In the genomic region with DNA sequence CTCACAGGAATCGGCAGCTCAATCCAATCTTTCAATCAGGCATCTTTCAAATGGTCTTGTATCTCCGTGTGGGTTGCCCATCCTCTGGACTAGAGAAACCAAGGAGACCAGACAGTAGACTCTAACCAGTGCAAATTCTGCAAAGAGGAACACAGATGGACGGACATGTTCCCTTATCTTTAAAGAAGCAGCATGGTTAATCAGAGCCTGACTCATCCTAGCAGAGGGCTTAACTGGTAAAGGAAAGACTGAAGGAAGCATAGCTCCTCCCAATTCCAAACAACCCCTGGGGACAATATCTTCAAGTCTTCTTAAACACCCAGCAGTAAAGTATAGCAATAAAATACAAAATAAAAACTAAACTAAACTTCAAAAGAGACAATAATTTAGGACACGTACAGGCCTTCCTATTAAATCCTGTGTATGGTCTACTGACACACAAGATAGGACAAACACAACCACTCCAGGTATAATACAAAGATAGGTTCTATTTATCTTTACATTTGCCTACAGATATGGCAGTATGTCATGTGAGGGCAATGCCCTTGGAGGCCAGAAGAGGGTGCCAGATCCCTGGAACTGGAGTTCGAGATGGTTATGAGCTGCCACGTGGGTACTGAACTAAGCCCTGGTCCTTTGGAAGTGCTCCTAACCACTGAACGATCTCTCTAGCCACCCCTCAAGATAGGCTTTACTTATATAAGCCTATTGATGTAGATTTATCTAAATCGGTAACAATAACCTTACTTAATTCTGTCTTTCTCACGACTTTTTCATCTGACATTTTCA, we compare ENCODE assay signal across 10 mouse cellular contexts. TPM values are rescaled to one million over a fixed set of nuclear protein-coding genes. Genes with fewer than 3 reads are reported as not detected.
DNase-seq lines count a peak whose midpoint lies in the region; ATAC-seq and TF ChIP-seq lines count a peak whose summit lies in the region.
"Had no signal": no experiment of that assay in that cellular context is flagged by ENCODE, and none has a peak within 500 bp of the region (broad histone marks: within the 10 kb centered on the region; RNA-seq: fewer than 3 reads in every experiment).

No protein-coding gene starts in this region.

- H3K4me1 ChIP-seq in kidney, postnatal 0 days (replicated peaks; ENCODE audit: insufficient read depth, low read length): no peaks in the 10 kb centered on the region
- H3K4me1 ChIP-seq in CH12.LX (ENCODE audit: control insufficient read depth in 1 of 2, insufficient read depth in 2 of 2): peaks cover 0 to 6% of the 10 kb centered on the region in 2 experiments; a peak in 3 of 4 replicates
- no peaks in the 10 kb centered on the region for H3K4me1 ChIP-seq in kidney, embryonic 14.5 days (ENCODE audit: control insufficient read depth, insufficient read depth, low read length)
- H3K4me1 ChIP-seq: forebrain, embryonic 13.5 days had no signal

- TF ChIP-seq CTCF in kidney, postnatal 0 days (IDR thresholded peaks at IDR 0.05; ENCODE audit: low read depth): peak; percentile 55
- TF ChIP-seq CTCF in CH12.LX (conservative IDR thresholded peaks at IDR 0.05 in 1 of 2, IDR thresholded peaks at IDR 0.05 in 1 of 2; ENCODE audit: low read depth in 2 of 2, low read length in 2 of 2): peak; percentile 39 to 60; a peak in 3 of 4 replicates

- no peaks in the 10 kb centered on the region for H3K79me2 ChIP-seq in CH12.LX (replicated peaks; ENCODE audit: control insufficient read depth, extremely low read depth, insufficient read depth, poor library complexity, severe bottlenecking)

- 81% methylated on average over 9 of the region's 9 CpGs for WGBS in kidney, postnatal 0 days
- WGBS in kidney, embryonic 14.5 days: 83% methylated on average over 9 of the region's 9 CpGs

- no peak for TF ChIP-seq EP300 in CH12.LX (IDR thresholded peaks at IDR 0.05; ENCODE audit: low read length)

- no peak for TF ChIP-seq POLR2A in CH12.LX (IDR thresholded peaks at IDR 0.05; ENCODE audit: low read depth, low read length)

- DNase-seq in kidney, postnatal 0 days (ENCODE audit: low spot score): no peak
- DNase-seq in kidney, postnatal 14 days: no peak
- peak; percentile 32 for DNase-seq in CH12.LX (ENCODE audit: extremely low read depth)
- DNase-seq in T-cell, adult 2 months (ENCODE audit: low spot score): peak; percentile 23
- no peak for DNase-seq in right cerebral cortex, postnatal 25 days
- no peak for DNase-seq in cerebellum, postnatal 10 days

- H3K27ac ChIP-seq in kidney, postnatal 0 days: no peak overlapping the region
- no peak overlapping the region for H3K27ac ChIP-seq in CH12.LX (ENCODE audit: insufficient read depth, low read depth)
- no peak overlapping the region for H3K27ac ChIP-seq in kidney, embryonic 14.5 days (ENCODE audit: low read depth, low read length)
- H3K27ac ChIP-seq: forebrain, embryonic 13.5 days had no signal

- H3K27me3 ChIP-seq in kidney, postnatal 0 days (ENCODE audit: insufficient read depth, low read length): no peaks in the 10 kb centered on the region
- peaks cover 2% of the 10 kb centered on the region for H3K27me3 ChIP-seq in CH12.LX (replicated peaks)
- peaks cover 2% of the 10 kb centered on the region; the same call in 1 of the 2 replicates for H3K27me3 ChIP-seq in kidney, embryonic 14.5 days (ENCODE audit: control insufficient read depth, insufficient read depth, low read length)
- H3K27me3 ChIP-seq: forebrain, embryonic 13.5 days had no signal

- ATAC-seq in kidney, postnatal 0 days (replicated peaks; ENCODE audit: low FRiP score, low read depth): no peak
- ATAC-seq in megakaryocyte progenitor cell, adult 5-6 weeks (replicated peaks; ENCODE audit: poor library complexity): peak; percentile 98
- ATAC-seq in kidney, embryonic 14.5 days (ENCODE audit: low FRiP score, low TSS enrichment): no peak
- ATAC-seq: forebrain, embryonic 13.5 days had no signal

- peak; percentile 43 for TF ChIP-seq RAD21 in CH12.LX (IDR thresholded peaks at IDR 0.05; ENCODE audit: low read depth, low read length)

- H3K36me3 ChIP-seq in kidney, postnatal 0 days (ENCODE audit: insufficient read depth, low read length): no peaks in the 10 kb centered on the region
- H3K36me3 ChIP-seq in CH12.LX (replicated peaks in 1 of 2; ENCODE audit: control insufficient read depth in 1 of 2, insufficient read depth in 1 of 2, low read length in 1 of 2): no peaks in the 10 kb centered on the region
- H3K36me3 ChIP-seq in kidney, embryonic 14.5 days (ENCODE audit: control insufficient read depth, insufficient read depth, low read length): no peaks in the 10 kb centered on the region

- H3K4me2 ChIP-seq in kidney, postnatal 0 days (ENCODE audit: low read length): no peak overlapping the region
- no peak overlapping the region for H3K4me2 ChIP-seq in CH12.LX (ENCODE audit: insufficient read depth, low read depth, poor library complexity, severe bottlenecking)
- no peak overlapping the region for H3K4me2 ChIP-seq in kidney, embryonic 14.5 days (replicated peaks; ENCODE audit: low read depth, low read length)
- H3K4me2 ChIP-seq: forebrain, embryonic 13.5 days had no signal

- no peaks in the 10 kb centered on the region for H3K9me3 ChIP-seq in kidney, postnatal 0 days (replicated peaks; ENCODE audit: low read length)
- H3K9me3 ChIP-seq in CH12.LX (replicated peaks; ENCODE audit: low read length): peaks cover 2% of the 10 kb centered on the region
- H3K9me3 ChIP-seq in kidney, embryonic 14.5 days (ENCODE audit: control insufficient read depth, low read length): no peaks in the 10 kb centered on the region
- H3K9me3 ChIP-seq: forebrain, embryonic 13.5 days; megakaryocyte, embryonic 14.5 days had no signal

- in situ Hi-C loops in CH12.LX (cut with MboI; ENCODE audit: low pct_ligation_motif_present, low pct_unique_long_range_greater_than_20kb, low sequenced_read_pairs): no loop called here

- H3K9ac ChIP-seq in kidney, postnatal 0 days (ENCODE audit: low read depth, low read length): no peak overlapping the region
- no peak overlapping the region for H3K9ac ChIP-seq in CH12.LX (ENCODE audit: insufficient read depth, low read depth)
- no peak overlapping the region for H3K9ac ChIP-seq in kidney, embryonic 14.5 days (ENCODE audit: low read depth, low read length)
- H3K9ac ChIP-seq: forebrain, embryonic 13.5 days had no signal

- H3K4me3 ChIP-seq in kidney, postnatal 0 days (replicated peaks; ENCODE audit: low read depth, low read length): no peak overlapping the region
- H3K4me3 ChIP-seq in CH12.LX (replicated peaks in 1 of 3; ENCODE audit: low read depth in 2 of 3, low read length in 2 of 3, poor library complexity in 1 of 3): no peak overlapping the region
- H3K4me3 ChIP-seq in kidney, embryonic 14.5 days (ENCODE audit: low read length): no peak overlapping the region
- H3K4me3 ChIP-seq: forebrain, embryonic 13.5 days; megakaryocyte, embryonic 14.5 days had no signal

- dilution Hi-C loops in CH12.LX (cut with MboI; ENCODE audit: extremely low pct_ligation_motif_present, extremely low pct_unique_long_range_greater_than_20kb, low sequenced_read_pairs): no loop called here

TF ChIP-seq in CH12.LX, 34 proteins besides CTCF, POLR2A, EP300 and RAD21:
- no peak for TF ChIP-seq E2F4 (IDR thresholded peaks at IDR 0.05; ENCODE audit: insufficient replicate concordance, low read depth, low read length)
- no peak for TF ChIP-seq BHLHE40 (IDR thresholded peaks at IDR 0.05; ENCODE audit: low read depth, low read length)
- TF ChIP-seq MEF2A (IDR thresholded peaks at IDR 0.05; ENCODE audit: borderline replicate concordance, low read depth, low read length): no peak
- TF ChIP-seq ELF1 (IDR thresholded peaks at IDR 0.05; ENCODE audit: low read depth, low read length): no peak
- TF ChIP-seq MAZ (IDR thresholded peaks at IDR 0.05; ENCODE audit: low read depth, low read length): no peak
- TF ChIP-seq MYC (IDR thresholded peaks at IDR 0.05; ENCODE audit: low read depth, low read length): 0 out of 2 replicates have a peak, but pooled peaks have one; percentile 50
- TF ChIP-seq POLR2AphosphoS2 (IDR thresholded peaks at IDR 0.05; ENCODE audit: low read depth, low read length): no peak
- no peak for TF ChIP-seq ZC3H11A (IDR thresholded peaks at IDR 0.05; ENCODE audit: low read depth, low read length)
- no peak for TF ChIP-seq MXI1 (IDR thresholded peaks at IDR 0.05; ENCODE audit: low read depth, low read length)
- no peak for TF ChIP-seq TCF12 (IDR thresholded peaks at IDR 0.05; ENCODE audit: low read depth, low read length)
- TF ChIP-seq SMC3 (IDR thresholded peaks at IDR 0.05; ENCODE audit: low read depth, low read length): peak; percentile 20; the same call in 1 of the 2 replicates
- TF ChIP-seq SIN3A (IDR thresholded peaks at IDR 0.05; ENCODE audit: low read length): no peak
- TF ChIP-seq CHD1 (IDR thresholded peaks at IDR 0.05; ENCODE audit: low read depth, low read length): no peak
- no peak for TF ChIP-seq NRF1 (IDR thresholded peaks at IDR 0.05; ENCODE audit: low read depth, low read length)

RNA-seq across cellular contexts. Expression of a gene that starts 17.0 kb away (rescaled TPM):
- polyA plus RNA-seq in kidney, postnatal 0 days (2015; fragmentation: Nextera tagmentation; extraction: Ambion mirVana): 514 and 552 TPM in 2 replicates
- total RNA-seq in CH12.LX (2012; rRNA removed) (176 and 182 TPM in 2 replicates), CH12.LX (2014; rRNA removed) (165 and 172 TPM in 2 replicates)
- polyA plus RNA-seq in CH12.LX (2012; ENCODE audit: insufficient read length, low read depth): 190 and 200 TPM in 2 replicates
- total RNA-seq in megakaryocyte progenitor cell, adult 5-6 weeks (2015): 167 and 208 TPM in 2 replicates
- total RNA-seq in megakaryocyte progenitor cell, adult 5-6 weeks (2017): 99.7 and 118 TPM in 2 replicates
- polyA plus RNA-seq in kidney, embryonic 14.5 days (2014; fragmentation: Nextera tagmentation; extraction: Ambion mirVana): 323 and 434 TPM in 2 replicates

RNA-seq across cellular contexts. Expression of a gene that starts 17.0 kb away (rescaled TPM):
- polyA plus RNA-seq in kidney, postnatal 0 days (2015; fragmentation: Nextera tagmentation; extraction: Ambion mirVana): 146 and 153 TPM in 2 replicates
- total RNA-seq in CH12.LX (2012; rRNA removed) (133 and 151 TPM in 2 replicates), CH12.LX (2014; rRNA removed) (206 and 220 TPM in 2 replicates)
- 102 TPM in 2 replicates for polyA plus RNA-seq in CH12.LX (2012; ENCODE audit: insufficient read length, low read depth)
- total RNA-seq in megakaryocyte progenitor cell, adult 5-6 weeks (2015): 133 and 144 TPM in 2 replicates
- total RNA-seq in megakaryocyte progenitor cell, adult 5-6 weeks (2017): 50.8 and 56.5 TPM in 2 replicates
- polyA plus RNA-seq in kidney, embryonic 14.5 days (2014; fragmentation: Nextera tagmentation; extraction: Ambion mirVana): 129 and 132 TPM in 2 replicates

Comparison
In these comparisons a context has a peak if more than half of its experiments do, and no peak if none do; other contexts are left out.
1. DNase-seq: peak in CH12.LX (single experiment) and T-cell, adult 2 months (single experiment); none in kidney, postnatal 0 days (single experiment), kidney, postnatal 14 days (single experiment), right cerebral cortex, postnatal 25 days (single experiment) and cerebellum, postnatal 10 days (0 of 2).